Comparison of ENCODE assay signal across 24 mouse cellular contexts in genomic region chr4:141233196-141233595, GRCm38 (mm10). TPM values are rescaled to one million over a fixed set of nuclear protein-coding genes. Genes with fewer than 3 reads are reported as not detected.
DNase-seq lines count a peak whose midpoint lies in the region; ATAC-seq and TF ChIP-seq lines count a peak whose summit lies in the region.
"Had no signal": no experiment of that assay in that cellular context is flagged by ENCODE, and none has a peak within 500 bp of the region (broad histone marks: within the 10 kb centered on the region; RNA-seq: fewer than 3 reads in every experiment).

No protein-coding gene starts in this region.

- H3K4me2 ChIP-seq in forebrain, embryonic 11.5 days (ENCODE audit: low read depth, low read length, severe bottlenecking): no peak overlapping the region
- no peak overlapping the region for H3K4me2 ChIP-seq in forebrain, embryonic 14.5 days (ENCODE audit: low read length)
- H3K4me2 ChIP-seq in heart, embryonic 12.5 days: no peak overlapping the region
- H3K4me2 ChIP-seq: embryonic facial prominence, embryonic 12.5 days; forebrain, embryonic 12.5 days; forebrain, embryonic 15.5 days had no signal

- H3K4me3 ChIP-seq in forebrain, embryonic 11.5 days (ENCODE audit: low read depth, low read length): no peak overlapping the region
- no peak overlapping the region for H3K4me3 ChIP-seq in forebrain, embryonic 14.5 days (ENCODE audit: low read depth, low read length)
- H3K4me3 ChIP-seq in heart, embryonic 12.5 days: no peak overlapping the region
- H3K4me3 ChIP-seq in testis, adult 2 months (ENCODE audit: control insufficient read depth, low read depth, low read length): peak overlapping the region; percentile 27; the same call in 1 of the 2 replicates
- H3K4me3 ChIP-seq: embryonic facial prominence, embryonic 10.5 days; embryonic facial prominence, embryonic 12.5 days; forebrain, embryonic 12.5 days; forebrain, embryonic 15.5 days had no signal

- H3K4me1 ChIP-seq in forebrain, embryonic 11.5 days (replicated peaks; ENCODE audit: control insufficient read depth, insufficient read depth, low read length): no peaks in the 10 kb centered on the region
- H3K4me1 ChIP-seq in forebrain, embryonic 14.5 days (ENCODE audit: control insufficient read depth, insufficient read depth, low read length): no peaks in the 10 kb centered on the region
- H3K4me1 ChIP-seq in heart, embryonic 12.5 days (replicated peaks): peaks cover 10% of the 10 kb centered on the region
- no peaks in the 10 kb centered on the region for H3K4me1 ChIP-seq in testis, adult 2 months (ENCODE audit: control insufficient read depth, insufficient read depth, low read length)
- H3K4me1 ChIP-seq: embryonic facial prominence, embryonic 10.5 days; embryonic facial prominence, embryonic 12.5 days; forebrain, embryonic 12.5 days; forebrain, embryonic 15.5 days had no signal

- no peak for TF ChIP-seq CTCF in testis, adult 2 months (IDR thresholded peaks at IDR 0.05; ENCODE audit: control insufficient read depth, insufficient read depth, insufficient replicate concordance, low read depth, low read length)

- no peaks in the 10 kb centered on the region for H3K9me3 ChIP-seq in forebrain, embryonic 11.5 days (ENCODE audit: control insufficient read depth, low read length)
- H3K9me3 ChIP-seq in forebrain, embryonic 14.5 days (replicated peaks; ENCODE audit: control insufficient read depth, low read length): no peaks in the 10 kb centered on the region
- no peaks in the 10 kb centered on the region for H3K9me3 ChIP-seq in heart, embryonic 12.5 days (replicated peaks)
- H3K9me3 ChIP-seq: embryonic facial prominence, embryonic 10.5 days; embryonic facial prominence, embryonic 12.5 days; forebrain, embryonic 12.5 days; forebrain, embryonic 15.5 days; G1E had no signal

- H3K36me3 ChIP-seq in forebrain, embryonic 11.5 days (ENCODE audit: control insufficient read depth, insufficient read depth, low read length): no peaks in the 10 kb centered on the region
- no peaks in the 10 kb centered on the region for H3K36me3 ChIP-seq in forebrain, embryonic 14.5 days (ENCODE audit: control insufficient read depth, insufficient read depth, low read length)
- no peaks in the 10 kb centered on the region for H3K36me3 ChIP-seq in heart, embryonic 12.5 days
- no peaks in the 10 kb centered on the region for H3K36me3 ChIP-seq in testis, adult 2 months (ENCODE audit: control insufficient read depth, insufficient read depth, low read length)
- H3K36me3 ChIP-seq: embryonic facial prominence, embryonic 10.5 days; embryonic facial prominence, embryonic 12.5 days; forebrain, embryonic 12.5 days; forebrain, embryonic 15.5 days; G1E had no signal

- no peak for ATAC-seq in forebrain, embryonic 11.5 days (replicated peaks; ENCODE audit: low FRiP score)
- no peak for ATAC-seq in forebrain, embryonic 14.5 days
- ATAC-seq in heart, embryonic 12.5 days (ENCODE audit: insufficient number of reproducible peaks, low FRiP score): no peak
- ATAC-seq: activated CD4-positive, CD25-positive, alpha-beta regulatory T cell, adult 4 months; CD4-positive, CD25-positive, alpha-beta regulatory T cell, adult 4 months; forebrain, embryonic 15.5 days; forebrain, postnatal 0 days; Patski had no signal

- DNase-seq in forebrain, embryonic 11.5 days (ENCODE audit: low spot score): peak; percentile 41
- DNase-seq in forebrain, embryonic 14.5 days (ENCODE audit: low spot score): no peak
- peak; percentile 88 for DNase-seq in heart, adult 11 months
- no peak for DNase-seq in testis, postnatal 10 days (ENCODE audit: low spot score)
- DNase-seq: adrenal gland, adult 8-10 months; adrenal gland, postnatal 14 days; adrenal gland, postnatal 36 days; B cell, adult 2 months; cerebellum, adult 11-12 months; cerebellum, adult 2 months; cerebellum, adult 9-10 months; cerebellum, postnatal 10 days; cerebellum, postnatal 25 days; forebrain, postnatal 0 days had no signal

- no peak overlapping the region for H3K27ac ChIP-seq in forebrain, embryonic 11.5 days (ENCODE audit: low read depth, low read length)
- no peak overlapping the region for H3K27ac ChIP-seq in forebrain, embryonic 14.5 days (ENCODE audit: low read depth, low read length)
- no peak overlapping the region for H3K27ac ChIP-seq in heart, embryonic 12.5 days (ENCODE audit: poor library complexity, severe bottlenecking)
- H3K27ac ChIP-seq in testis, adult 2 months (ENCODE audit: control insufficient read depth, insufficient read depth, low read depth, low read length): no peak overlapping the region
- H3K27ac ChIP-seq: embryonic facial prominence, embryonic 10.5 days; embryonic facial prominence, embryonic 12.5 days; forebrain, embryonic 12.5 days; forebrain, embryonic 15.5 days had no signal

- H3K9ac ChIP-seq in forebrain, embryonic 11.5 days (ENCODE audit: low read length): no peak overlapping the region
- no peak overlapping the region for H3K9ac ChIP-seq in forebrain, embryonic 14.5 days (ENCODE audit: low read length)
- no peak overlapping the region for H3K9ac ChIP-seq in heart, embryonic 12.5 days
- H3K9ac ChIP-seq: embryonic facial prominence, embryonic 12.5 days; forebrain, embryonic 12.5 days; forebrain, embryonic 15.5 days; forebrain, postnatal 0 days had no signal

- WGBS in forebrain, embryonic 11.5 days: 89% methylated on average over 4 of the region's 4 CpGs
- 93% methylated on average over 4 of the region's 4 CpGs for WGBS in forebrain, embryonic 14.5 days
- WGBS in heart, embryonic 12.5 days: 83% methylated on average over 4 of the region's 4 CpGs

- TF ChIP-seq POLR2A in testis, adult 2 months (IDR thresholded peaks at IDR 0.05; ENCODE audit: control insufficient read depth, low read depth, low read length): no peak

- H3K27me3 ChIP-seq in forebrain, embryonic 11.5 days (ENCODE audit: control insufficient read depth, insufficient read depth, low read length): peaks cover 3% of the 10 kb centered on the region
- peaks cover under 1% of the 10 kb centered on the region; the same call in 1 of the 2 replicates for H3K27me3 ChIP-seq in forebrain, embryonic 14.5 days (replicated peaks; ENCODE audit: control insufficient read depth, insufficient read depth, low read length)
- peaks cover 43% of the 10 kb centered on the region for H3K27me3 ChIP-seq in heart, embryonic 12.5 days (replicated peaks)
- no peaks in the 10 kb centered on the region for H3K27me3 ChIP-seq in testis, adult 2 months (ENCODE audit: control insufficient read depth, insufficient read depth, low read length)
- H3K27me3 ChIP-seq: Patski had no signal

RNA-seq across cellular contexts. Expression of gene Arhgef19, which starts 6.1 kb away (rescaled TPM):
- 1.5 and 1.6 TPM in 2 replicates for polyA plus RNA-seq in forebrain, embryonic 11.5 days (2014; fragmentation: Nextera tagmentation; extraction: Ambion mirVana)
- 0.65 and 1.1 TPM in 2 replicates for polyA plus RNA-seq in forebrain, embryonic 14.5 days (2014; fragmentation: Nextera tagmentation; extraction: Ambion mirVana)
- 2.6 and 3.1 TPM in 2 replicates for polyA plus RNA-seq in heart, embryonic 12.5 days (2016; fragmentation: Nextera tagmentation; extraction: Ambion mirVana)
- 0.65 and 1.3 TPM in 2 replicates for polyA plus RNA-seq in testis, adult 2 months (2012; rRNA removed)
- polyA plus RNA-seq: activated CD4-positive, CD25-positive, alpha-beta regulatory T cell, adult 4 months; CD4-positive, CD25-positive, alpha-beta regulatory T cell, adult 4 months; G1E had no signal

RNA-seq across cellular contexts. Expression of gene Rsg1, which starts 19.4 kb away (rescaled TPM):
- polyA plus RNA-seq in forebrain, embryonic 11.5 days (2014; fragmentation: Nextera tagmentation; extraction: Ambion mirVana): 5.8 and 7.8 TPM in 2 replicates
- polyA plus RNA-seq in forebrain, embryonic 14.5 days (2014; fragmentation: Nextera tagmentation; extraction: Ambion mirVana): 6.5 and 6.7 TPM in 2 replicates
- polyA plus RNA-seq in heart, embryonic 12.5 days (2016; fragmentation: Nextera tagmentation; extraction: Ambion mirVana): 2.0 and 2.3 TPM in 2 replicates
- 2.3 and 2.9 TPM in 2 replicates for polyA plus RNA-seq in testis, adult 2 months (2012; rRNA removed)

Comparison
In these comparisons a context has a peak if more than half of its experiments do, and no peak if none do; other contexts are left out.
1. DNase-seq: peak in forebrain, embryonic 11.5 days (single experiment) and heart, adult 11 months (single experiment); none in forebrain, embryonic 14.5 days (single experiment) and testis, postnatal 10 days (single experiment).